Mouse (Mus musculus): ENCODE measurements around the gene Ccdc188.
A peak's percentile ranks its signal among the peaks of the same experiment; 100 is the strongest.

Gene Ccdc188

GRCm38 (mm10) chr16:18202061-18202460 lies 15.6 kb upstream of the Ccdc188 start:
- no peak for DNase-seq (ENCODE audit: low spot score in 2 of 2)

DNA sequence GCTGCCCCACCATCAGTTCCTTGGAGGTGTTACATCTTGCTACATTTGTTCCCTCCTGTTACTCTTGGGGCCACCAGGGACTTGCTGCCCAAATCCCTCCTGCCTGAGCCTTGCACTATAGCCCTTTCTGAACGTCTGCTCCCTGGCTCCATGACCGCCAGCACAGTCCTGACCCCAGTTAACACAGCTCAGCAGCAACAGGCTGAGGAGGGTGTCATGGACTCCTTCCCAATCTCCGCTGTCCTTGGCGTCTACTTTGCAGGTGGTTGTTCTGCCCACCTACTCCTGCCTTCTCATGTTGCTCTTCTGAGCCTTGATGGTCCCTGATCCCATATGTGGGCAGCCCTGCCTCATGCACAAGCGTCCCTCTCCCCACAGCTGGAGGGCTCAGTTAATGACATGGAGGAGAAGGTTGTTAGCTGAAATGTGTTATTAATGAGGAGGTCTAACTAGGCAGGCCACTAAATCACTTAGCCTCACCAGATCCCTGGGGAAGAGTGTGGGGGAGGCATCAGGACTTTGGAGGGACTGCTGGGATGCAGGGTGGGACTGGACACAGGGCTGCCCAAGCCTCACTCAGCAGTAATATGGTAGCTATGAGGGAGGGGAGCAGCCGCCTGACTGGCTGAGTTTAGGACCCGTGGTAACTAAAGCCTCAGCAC lies 14.1 kb upstream of the Ccdc188 start:
- no peak for DNase-seq (ENCODE audit: low spot score in 2 of 2)

DNA sequence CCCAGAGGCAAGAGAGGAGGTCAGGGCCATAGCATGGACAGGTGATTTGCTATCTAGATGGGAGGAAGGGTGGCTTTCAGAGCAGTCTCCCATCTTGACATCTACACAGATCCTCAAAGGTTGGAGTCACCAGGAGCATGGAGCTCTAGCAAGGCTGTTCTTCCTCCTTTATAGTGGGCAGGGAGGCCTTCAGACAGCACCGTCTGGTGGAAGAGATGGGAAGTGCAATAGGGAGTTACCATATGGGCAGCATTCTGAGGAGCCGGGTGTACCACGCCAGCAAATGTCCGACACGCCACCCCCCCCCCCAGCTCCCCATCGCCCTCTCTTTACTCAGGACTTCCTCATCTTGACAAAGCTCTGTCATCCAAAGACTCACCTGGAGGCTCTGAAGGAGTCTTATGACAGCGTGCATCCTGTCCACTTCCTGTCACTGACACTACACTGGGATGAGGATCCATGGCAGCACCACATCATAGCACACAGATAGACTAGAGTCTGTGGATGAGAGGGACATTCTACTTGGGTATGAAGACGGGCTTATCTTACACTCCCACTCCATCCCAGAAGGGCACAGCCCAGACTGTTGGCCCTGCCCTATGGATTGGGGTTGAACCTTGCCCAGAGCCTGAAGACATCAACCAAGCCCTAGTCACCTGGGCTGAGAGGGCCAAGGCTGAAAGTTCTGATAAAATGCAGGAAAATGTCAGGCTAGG lies 6.8 kb upstream of the Ccdc188 start:
- peak; percentile 30 to 49 for DNase-seq (ENCODE audit: low spot score in 2 of 2)

- peak; percentile 54 to 57 for DNase-seq (ENCODE audit: low spot score in 2 of 2)
Observed at GRCm38 (mm10) chr16:18211417-18212171, 6.1 kb upstream of the Ccdc188 start.

- no peak for DNase-seq (ENCODE audit: low spot score in 2 of 2)
Observed at GRCm38 (mm10) chr16:18213689-18214088, 4.0 kb upstream of the Ccdc188 start.

GRCm38 (mm10) chr16:18214858-18215257 lies 2.8 kb upstream of the Ccdc188 start:
- DNase-seq (ENCODE audit: low spot score in 2 of 2): no peak

- DNase-seq (ENCODE audit: low spot score in 2 of 2): no peak
Observed at GRCm38 (mm10) chr16:18218580-18218996, 909 bp downstream of the Ccdc188 start.

- no peak for DNase-seq (ENCODE audit: low spot score in 2 of 2)
Observed at GRCm38 (mm10) chr16:18220001-18220400, 2.3 kb downstream of the Ccdc188 start.

GRCm38 (mm10) chr16:18220856-18221542 lies 3.3 kb downstream of the Ccdc188 start:
- no peak for DNase-seq (ENCODE audit: low spot score in 2 of 2)

GRCm38 (mm10) chr16:18221543-18221898 lies 3.8 kb downstream of the Ccdc188 start:
- DNase-seq (ENCODE audit: low spot score in 2 of 2): no peak

DNA sequence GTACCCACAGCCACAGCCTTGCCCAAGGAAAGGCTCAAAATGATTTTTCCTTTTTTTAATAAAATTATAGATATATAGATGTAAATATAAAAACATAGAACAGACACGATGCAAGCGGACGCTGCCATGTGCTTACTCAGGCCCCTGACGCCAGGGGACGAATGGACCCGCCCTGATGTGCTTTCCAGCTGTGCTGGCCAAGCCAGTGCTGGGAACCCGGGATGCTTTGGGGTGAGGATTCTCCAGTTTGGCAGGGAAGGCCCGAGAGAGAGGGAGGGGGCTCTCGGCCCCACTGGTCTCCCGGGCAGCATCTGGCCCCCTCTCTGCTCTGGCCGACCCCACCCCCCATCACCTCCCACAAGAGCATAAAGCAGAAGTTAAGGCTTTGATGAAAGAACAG lies 4.5 kb downstream of the Ccdc188 start:
- no peak for DNase-seq (ENCODE audit: low spot score in 2 of 2)

DNA sequence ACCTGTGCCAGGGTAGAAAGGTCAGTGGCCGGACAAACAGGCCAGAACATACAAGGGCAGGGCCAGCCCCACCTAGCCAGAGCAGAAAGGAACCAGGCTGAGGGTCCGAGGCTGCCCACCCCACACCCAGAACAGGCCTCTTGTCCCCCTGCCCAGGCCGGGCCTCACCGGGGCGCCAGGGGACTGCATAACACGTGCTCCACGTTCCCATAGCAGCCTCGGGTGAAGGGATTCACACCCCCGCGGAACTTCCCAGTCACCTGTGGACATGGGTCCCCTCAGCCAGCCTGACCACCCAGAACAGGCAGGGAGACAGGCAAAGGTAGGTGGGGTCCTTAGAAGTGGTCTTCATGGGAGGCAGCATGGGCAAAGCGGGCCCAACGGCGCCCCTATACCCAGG lies 9.5 kb downstream of the Ccdc188 start:
- DNase-seq (ENCODE audit: low spot score in 2 of 2): no peak

DNA sequence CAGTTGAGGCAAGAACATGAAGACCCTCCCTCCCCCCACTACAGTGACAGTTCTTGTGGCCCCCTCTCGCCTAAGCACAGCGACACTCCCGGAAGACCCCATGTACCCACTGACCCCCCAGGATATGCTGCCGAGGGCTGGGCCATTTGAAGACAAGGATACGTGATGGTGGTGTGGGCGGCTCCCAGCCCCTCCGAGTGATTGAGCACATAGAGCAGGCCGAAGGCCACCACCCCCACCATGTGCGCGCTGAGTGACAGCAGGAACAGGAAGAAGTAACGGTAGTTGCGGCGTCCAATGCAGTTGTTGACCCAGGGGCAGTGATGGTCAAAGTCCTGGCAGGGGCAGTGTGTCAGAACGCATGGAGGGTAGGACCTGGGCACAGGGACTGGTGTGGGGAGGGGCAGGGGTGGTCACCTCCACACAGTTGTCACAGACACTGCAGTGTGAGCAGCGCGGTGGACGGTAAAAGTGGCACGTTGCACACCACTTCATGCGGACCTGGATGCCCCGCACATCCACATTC lies 10.3 kb downstream of the Ccdc188 start:
- DNase-seq (ENCODE audit: low spot score in 2 of 2): no peak

DNA sequence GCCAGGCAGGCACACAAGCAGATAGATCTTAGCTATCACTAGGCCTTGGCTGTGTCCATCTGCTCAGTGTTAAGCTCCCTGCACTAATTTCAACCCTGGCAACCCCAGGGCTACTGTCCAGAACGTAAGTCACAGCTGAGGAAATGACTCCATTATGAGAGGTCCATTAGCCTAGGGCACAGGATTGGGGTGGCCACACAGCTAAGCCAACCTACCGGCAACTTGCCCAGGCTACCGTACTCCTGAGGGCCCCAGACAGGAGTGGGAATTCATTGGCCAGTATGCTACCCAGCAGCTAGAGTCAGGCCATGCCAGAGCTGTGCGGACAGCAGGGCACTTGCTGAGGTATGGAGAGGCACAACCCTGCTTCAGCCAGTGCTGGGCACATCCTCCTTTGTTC lies 11.2 kb downstream of the Ccdc188 start:
- no peak for DNase-seq (ENCODE audit: low spot score in 2 of 2)

DNA sequence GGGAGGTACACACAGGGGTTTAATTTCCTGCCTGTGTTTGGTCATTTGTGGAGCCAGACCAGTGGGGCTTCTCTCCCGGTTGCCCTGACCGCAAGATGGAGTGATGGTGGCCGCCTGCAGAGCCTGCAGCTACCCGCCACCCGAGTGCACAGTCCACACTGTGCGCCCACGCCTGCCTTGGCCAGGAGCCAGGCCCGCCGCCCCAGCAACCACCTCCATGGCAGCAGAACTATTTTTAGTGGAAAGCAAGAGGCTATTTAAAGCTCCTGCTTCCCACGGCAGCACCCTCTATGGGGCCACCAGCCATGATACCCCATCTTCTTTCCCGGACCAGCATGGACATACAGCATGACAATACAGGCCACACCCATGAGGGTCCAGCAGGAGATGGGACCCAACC lies 11.9 kb downstream of the Ccdc188 start:
- no peak for DNase-seq (ENCODE audit: low spot score in 2 of 2)

DNA sequence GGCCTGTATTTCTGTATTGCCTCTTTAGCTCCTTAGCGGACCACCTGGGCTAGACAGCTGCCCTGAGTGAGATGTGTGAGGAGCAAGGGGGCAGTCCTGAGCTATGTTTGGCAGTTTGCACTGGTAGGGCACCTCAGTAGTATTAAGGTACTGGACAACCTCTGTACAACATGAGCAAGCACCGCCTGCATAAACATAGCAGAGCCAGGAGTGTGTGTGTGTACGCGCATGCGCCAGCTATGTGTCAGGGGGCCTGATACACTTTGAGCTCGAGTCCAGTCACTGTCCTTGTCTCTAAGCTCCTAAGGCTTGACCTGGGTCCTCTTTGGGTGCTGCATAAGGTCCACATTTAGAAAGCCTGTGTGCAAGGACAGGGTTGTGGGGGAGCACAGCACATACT lies 12.9 kb downstream of the Ccdc188 start:
- DNase-seq (ENCODE audit: low spot score in 2 of 2): no peak

GRCm38 (mm10) chr16:18231047-18231446 lies 13.4 kb downstream of the Ccdc188 start:
- no peak for DNase-seq (ENCODE audit: low spot score in 2 of 2)

- DNase-seq (ENCODE audit: low spot score in 2 of 2): no peak
Observed at GRCm38 (mm10) chr16:18231451-18231850, 13.8 kb downstream of the Ccdc188 start.

GRCm38 (mm10) chr16:18233451-18233850 lies 15.8 kb downstream of the Ccdc188 start:
- DNase-seq (ENCODE audit: low spot score in 2 of 2): no peak

DNA sequence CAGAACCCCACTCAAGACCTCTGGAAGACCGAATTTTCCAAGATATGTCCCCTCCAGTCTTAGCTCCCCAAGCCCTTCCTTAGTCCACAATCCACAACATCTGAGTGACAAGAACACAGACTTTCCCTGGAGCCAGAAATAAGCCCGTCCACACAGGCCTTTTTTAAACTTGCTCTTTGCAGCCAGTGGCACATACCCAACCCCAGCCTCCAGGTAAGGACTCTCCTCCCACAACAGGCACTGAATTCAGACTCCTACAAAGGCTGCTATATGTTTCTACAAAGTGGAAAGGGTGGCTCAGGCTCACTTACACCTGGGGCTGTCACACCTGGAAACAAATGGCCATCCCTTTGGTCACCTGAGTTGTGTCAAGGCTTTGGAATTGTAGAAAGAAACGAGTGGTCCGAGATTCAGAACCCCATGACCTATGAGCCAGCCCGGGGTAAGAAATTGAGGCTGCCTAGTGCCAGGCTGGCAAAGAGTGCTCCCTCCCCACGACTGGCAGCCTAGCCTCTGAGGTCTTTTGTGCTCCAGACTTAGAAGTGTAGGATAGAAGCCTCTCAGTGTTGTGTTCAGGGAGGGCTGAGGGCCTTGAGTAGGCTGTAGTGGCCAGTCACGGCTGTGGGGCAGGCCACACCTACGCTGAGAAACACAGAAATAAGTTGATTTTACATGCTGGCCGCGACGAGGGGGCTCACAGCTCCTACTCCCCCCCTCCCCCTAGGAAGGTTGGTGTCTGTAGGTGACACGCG lies 16.4 kb downstream of the Ccdc188 start:
- no peak for DNase-seq (ENCODE audit: low spot score in 2 of 2)

- DNase-seq (ENCODE audit: low spot score in 2 of 2): peak; percentile 64
Observed at GRCm38 (mm10) chr16:18234671-18235388, 17.2 kb downstream of the Ccdc188 start, which contains the start of gene Zdhhc8. Gene Zdhhc8 (minus strand): TSS chr16:18235136.
